Mouse (Mus musculus) liver, embryonic 15.5 days (tissue): ENCODE measurements around the gene Kcnk13. TPM values are rescaled to one million over a fixed set of nuclear protein-coding genes. Genes with fewer than 3 reads are reported as not detected.

Source experiments
- ATAC-seq: fragments of 200-750 bp; cut with Nextera tagmentation; 2 replicates; pipeline ENCODE4 v1.8.0; 2017; ENCODE audit warnings: moderate number of reproducible peaks, mild to moderate bottlenecking, moderate library complexity; ENCODE audit not compliant: insufficient read depth
- H3K27ac ChIP-seq: fragments of 300-500 bp; sonication (generic); replicated peaks from 2 replicates; pipeline ENCODE4 v1.5.1; 2015; ENCODE audit warnings: mild to moderate bottlenecking, inconsistent platforms
- H3K27me3 ChIP-seq: fragments of 300-500 bp; sonication (generic); 2 replicates; pipeline ENCODE4 v1.6.1; 2015; ENCODE audit warnings: mild to moderate bottlenecking, inconsistent platforms
- H3K36me3 ChIP-seq: fragments of 300-500 bp; sonication (generic); replicated peaks from 2 replicates; pipeline ENCODE4 v1.6.1; 2015; ENCODE audit warnings: moderate library complexity, mild to moderate bottlenecking, inconsistent platforms
- H3K4me1 ChIP-seq: fragments of 300-500 bp; sonication (generic); replicated peaks from 2 replicates; pipeline ENCODE4 v1.6.1; 2015; ENCODE audit warnings: inconsistent platforms
- H3K4me2 ChIP-seq: fragments of 300-500 bp; sonication (generic); 2 replicates; pipeline ENCODE4 v1.6.1; 2015; ENCODE audit warnings: moderate library complexity, mild to moderate bottlenecking, inconsistent platforms
- H3K4me3 ChIP-seq: fragments of 300-500 bp; sonication (generic); replicated peaks from 2 replicates; pipeline ENCODE4 v1.5.1; 2015; ENCODE audit warnings: mild to moderate bottlenecking, inconsistent platforms
- H3K9ac ChIP-seq: fragments of 300-500 bp; sonication (generic); 2 replicates; pipeline ENCODE4 v1.6.1; 2015; ENCODE audit warnings: moderate library complexity, mild to moderate bottlenecking, inconsistent platforms
- H3K9me3 ChIP-seq: fragments of 300-500 bp; sonication (generic); replicated peaks from 2 replicates; pipeline ENCODE4 v1.6.1; 2016; ENCODE audit warnings: inconsistent platforms
- WGBS: fragments of 180-500 bp; shearing (Covaris S2); methylation state at CpG from one replicate; pipeline ENCODE4 v1.1.7; 2015; ENCODE audit warnings: mixed read lengths; ENCODE audit not compliant: insufficient replicate concordance; 5-methylcytosine and 5-hydroxymethylcytosine counted together
- polyA plus RNA-seq: library from polyadenylated mRNA; unstranded; fragments of >200 nt; fragmentation: Nextera tagmentation; extraction: Ambion mirVana; gene quantifications from 2 replicates; pipeline ENCODE4 v1.2.1, GENCODE M21; 2015

The Kcnk13 gene
- polyA plus RNA-seq, 1 experiment from 2014 or later, result 0.79 TPM

GRCm38 (mm10) chr12:99995951-99996350 lies 31.7 kb downstream of the Kcnk13 start:
- 65% methylated on average over 5 of the region's 5 CpGs for WGBS
- no peak overlapping the region for H3K4me2 ChIP-seq
- H3K9me3 ChIP-seq, result no peaks in the 10 kb centered on the region
- H3K4me3 ChIP-seq, result no peak overlapping the region
- H3K27ac ChIP-seq, result no peak overlapping the region
- no peaks in the 10 kb centered on the region for H3K36me3 ChIP-seq
- H3K4me1 ChIP-seq, result no peaks in the 10 kb centered on the region
- ATAC-seq, result no peak
- no peak overlapping the region for H3K9ac ChIP-seq
- H3K27me3 ChIP-seq, result no peaks in the 10 kb centered on the region

DNA sequence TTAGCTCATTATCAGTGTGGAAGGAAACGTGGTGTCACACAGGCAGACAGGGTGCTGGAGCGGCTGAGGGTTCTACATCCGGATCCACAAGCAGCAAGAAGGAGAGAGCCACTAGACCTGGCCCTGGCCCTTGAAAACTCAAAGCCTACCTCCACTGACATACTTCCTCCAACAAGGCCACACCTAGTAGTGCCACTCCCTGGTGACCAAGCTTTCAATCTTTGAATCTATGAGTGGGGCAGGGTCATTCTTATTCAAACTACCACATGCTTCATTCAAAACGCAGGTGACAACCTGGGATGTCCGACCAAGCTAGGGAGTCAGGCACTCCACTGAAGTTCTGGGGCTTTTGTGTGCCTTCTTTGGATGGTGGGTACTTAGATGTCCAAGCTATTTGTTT lies 35.4 kb downstream of the Kcnk13 start:
- H3K9me3 ChIP-seq, result no peaks in the 10 kb centered on the region
- 56% methylated on average over 5 of the region's 5 CpGs for WGBS
- no peaks in the 10 kb centered on the region for H3K27me3 ChIP-seq
- H3K9ac ChIP-seq, result no peak overlapping the region
- no peak overlapping the region for H3K27ac ChIP-seq
- no peak overlapping the region for H3K4me2 ChIP-seq
- no peaks in the 10 kb centered on the region for H3K36me3 ChIP-seq
- ATAC-seq, result no peak
- H3K4me3 ChIP-seq, result no peak overlapping the region
- no peaks in the 10 kb centered on the region for H3K4me1 ChIP-seq

- H3K36me3 ChIP-seq, result no peaks in the 10 kb centered on the region
- no peak overlapping the region for H3K9ac ChIP-seq
- no peak overlapping the region for H3K27ac ChIP-seq
- no peaks in the 10 kb centered on the region for H3K4me1 ChIP-seq
- H3K9me3 ChIP-seq, result no peaks in the 10 kb centered on the region
- H3K4me3 ChIP-seq, result no peak overlapping the region
- no peak for ATAC-seq
- WGBS, result 65% methylated on average over 7 of the region's 7 CpGs
- no peaks in the 10 kb centered on the region for H3K27me3 ChIP-seq
- no peak overlapping the region for H3K4me2 ChIP-seq
These were observed 36.1 kb downstream of the Kcnk13 start for GRCm38 (mm10) chr12:100000381-100000780.

- Histone ChIP-seq H3K27ac (no peak overlapping the region), H3K9ac (no peak overlapping the region), H3K4me1 (no peaks in the 10 kb centered on the region), H3K4me3 (no peak overlapping the region), H3K36me3 (no peaks in the 10 kb centered on the region), H3K4me2 (no peak overlapping the region), H3K9me3 (no peaks in the 10 kb centered on the region), H3K27me3 (no peaks in the 10 kb centered on the region)
- ATAC-seq, result no peak
- 57% methylated on average over 3 of the region's 3 CpGs for WGBS
These were observed 36.9 kb downstream of the Kcnk13 start for GRCm38 (mm10) chr12:100001246-100001645.

DNA sequence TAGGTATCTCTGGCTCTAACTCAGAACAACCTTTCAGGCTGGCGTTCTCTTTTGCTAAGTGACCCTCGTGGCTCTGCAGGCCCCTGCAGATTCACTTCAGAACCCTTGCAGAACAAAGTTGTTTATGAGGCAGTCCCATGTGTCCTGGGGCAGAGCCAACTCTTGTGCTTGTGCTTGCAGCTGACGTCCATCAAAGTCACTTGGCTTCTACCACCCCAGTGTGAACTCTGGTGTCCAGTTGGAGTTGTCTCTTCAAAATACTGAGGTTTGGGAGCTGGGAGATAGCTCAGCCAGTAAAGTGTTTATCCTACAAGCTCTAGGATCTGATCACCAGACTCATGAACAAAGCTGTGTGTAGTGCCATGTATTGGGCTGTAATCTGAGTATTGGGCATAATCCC lies 37.6 kb downstream of the Kcnk13 start:
- WGBS, result 59% methylated on average over 3 of the region's 3 CpGs
- no peak for ATAC-seq
- H3K4me1 ChIP-seq, result no peaks in the 10 kb centered on the region
- no peak overlapping the region for H3K27ac ChIP-seq
- no peaks in the 10 kb centered on the region for H3K36me3 ChIP-seq
- no peak overlapping the region for H3K9ac ChIP-seq
- no peaks in the 10 kb centered on the region for H3K9me3 ChIP-seq
- no peaks in the 10 kb centered on the region for H3K27me3 ChIP-seq
- H3K4me3 ChIP-seq, result no peak overlapping the region
- H3K4me2 ChIP-seq, result no peak overlapping the region

DNA sequence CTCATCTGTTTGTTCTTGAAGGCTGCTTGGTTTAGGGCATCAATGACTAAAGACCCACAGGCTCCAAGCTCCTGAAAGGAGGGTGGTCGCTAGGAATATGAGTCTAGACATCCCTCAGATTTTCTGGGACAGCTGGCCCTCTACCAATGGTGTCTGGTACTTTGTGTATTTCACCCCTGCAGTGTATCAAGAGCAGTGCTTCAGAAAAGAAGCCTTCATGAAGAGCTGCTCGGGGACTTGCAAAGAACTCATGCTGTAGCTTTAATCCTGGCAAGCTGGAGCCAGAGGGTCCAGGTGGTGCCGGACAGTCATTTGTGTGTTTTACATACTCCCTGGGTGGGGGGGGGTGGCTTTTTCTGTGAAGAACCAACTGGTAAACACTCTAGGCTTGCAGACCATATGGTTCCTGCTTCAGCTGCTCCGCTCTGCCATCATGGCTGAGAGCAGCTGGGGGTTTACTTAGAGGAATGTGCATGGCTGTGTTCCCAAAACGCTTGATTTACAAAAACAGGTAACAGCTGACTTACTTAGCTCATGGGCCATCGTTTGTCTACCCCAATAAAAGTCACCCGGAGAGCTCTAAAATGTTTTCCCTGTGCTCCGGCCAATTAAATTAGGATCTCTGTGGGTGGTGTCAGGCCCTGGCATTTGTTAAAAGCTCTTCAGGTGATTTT lies 38.8 kb downstream of the Kcnk13 start:
- Histone ChIP-seq H3K4me2 (no peak overlapping the region), H3K9ac (no peak overlapping the region), H3K36me3 (no peaks in the 10 kb centered on the region), H3K27me3 (no peaks in the 10 kb centered on the region), H3K27ac (no peak overlapping the region), H3K4me3 (no peak overlapping the region), H3K9me3 (no peaks in the 10 kb centered on the region), H3K4me1 (no peaks in the 10 kb centered on the region)
- ATAC-seq, result no peak
- 47% methylated on average over 8 of the region's 8 CpGs for WGBS

GRCm38 (mm10) chr12:100005285-100005684 lies 41.0 kb downstream of the Kcnk13 start:
- H3K27me3 ChIP-seq, result no peaks in the 10 kb centered on the region
- 38% methylated on average over 5 of the region's 5 CpGs for WGBS

DNA sequence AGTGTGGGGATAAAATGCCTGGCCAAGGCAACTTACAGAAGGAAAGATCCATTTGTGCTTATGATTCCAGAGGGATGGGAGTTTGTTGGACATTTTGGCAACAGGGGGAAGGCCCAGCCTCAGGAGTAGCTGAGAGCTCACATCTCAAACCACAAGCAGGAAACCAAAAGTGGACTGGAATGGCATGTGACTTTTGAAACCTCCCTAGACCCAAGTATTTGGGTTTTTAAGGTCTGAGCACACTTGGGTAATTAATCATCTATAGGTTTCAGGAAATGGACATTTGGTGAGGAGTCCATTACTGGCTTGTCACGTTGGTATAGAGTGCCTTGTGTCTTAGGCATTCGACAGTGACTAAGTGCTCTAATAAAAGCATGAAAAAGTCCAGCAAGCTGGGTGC lies 42.4 kb downstream of the Kcnk13 start:
- Histone ChIP-seq H3K27me3 (no peaks in the 10 kb centered on the region), H3K4me2 (no peak overlapping the region), H3K9me3 (no peaks in the 10 kb centered on the region), H3K36me3 (no peaks in the 10 kb centered on the region), H3K27ac (no peak overlapping the region), H3K4me3 (no peak overlapping the region), H3K9ac (no peak overlapping the region), H3K4me1 (no peaks in the 10 kb centered on the region)
- 33% methylated on average over 2 of the region's 2 CpGs for WGBS
- ATAC-seq, result no peak

More at GRCm38 (mm10) chr12:100005285-100005684, 41.0 kb downstream of the Kcnk13 start:
- Histone ChIP-seq H3K36me3 (no peaks in the 10 kb centered on the region), H3K4me2 (no peak overlapping the region), H3K4me3 (no peak overlapping the region), H3K27ac (no peak overlapping the region), H3K9me3 (no peaks in the 10 kb centered on the region), H3K9ac (no peak overlapping the region), H3K4me1 (no peaks in the 10 kb centered on the region)
- ATAC-seq, result no peak

- Histone ChIP-seq H3K27ac (no peak overlapping the region), H3K4me2 (no peak overlapping the region), H3K36me3 (no peaks in the 10 kb centered on the region), H3K9ac (no peak overlapping the region), H3K9me3 (no peaks in the 10 kb centered on the region), H3K27me3 (no peaks in the 10 kb centered on the region), H3K4me3 (no peak overlapping the region), H3K4me1 (no peaks in the 10 kb centered on the region)
- WGBS, result 61% methylated on average over 3 of the region's 3 CpGs
- ATAC-seq, result no peak
These were observed 48.5 kb downstream of the Kcnk13 start for GRCm38 (mm10) chr12:100012839-100013238.

- Histone ChIP-seq H3K36me3 (no peaks in the 10 kb centered on the region), H3K4me2 (no peak overlapping the region), H3K9ac (no peak overlapping the region), H3K27me3 (no peaks in the 10 kb centered on the region), H3K27ac (no peak overlapping the region), H3K4me3 (no peak overlapping the region), H3K9me3 (no peaks in the 10 kb centered on the region), H3K4me1 (no peaks in the 10 kb centered on the region)
- WGBS, result 67% methylated on average over 5 of the region's 5 CpGs
- no peak for ATAC-seq
These were observed 50.8 kb downstream of the Kcnk13 start for GRCm38 (mm10) chr12:100015146-100015545.

- Histone ChIP-seq H3K4me1 (no peaks in the 10 kb centered on the region), H3K36me3 (no peaks in the 10 kb centered on the region), H3K4me2 (no peak overlapping the region), H3K27me3 (no peaks in the 10 kb centered on the region), H3K9ac (no peak overlapping the region), H3K4me3 (no peak overlapping the region), H3K27ac (no peak overlapping the region), H3K9me3 (no peaks in the 10 kb centered on the region)
- 70% methylated on average over 6 of the region's 6 CpGs for WGBS
- ATAC-seq, result no peak
These were observed 53.4 kb downstream of the Kcnk13 start for GRCm38 (mm10) chr12:100017709-100018108.

DNA sequence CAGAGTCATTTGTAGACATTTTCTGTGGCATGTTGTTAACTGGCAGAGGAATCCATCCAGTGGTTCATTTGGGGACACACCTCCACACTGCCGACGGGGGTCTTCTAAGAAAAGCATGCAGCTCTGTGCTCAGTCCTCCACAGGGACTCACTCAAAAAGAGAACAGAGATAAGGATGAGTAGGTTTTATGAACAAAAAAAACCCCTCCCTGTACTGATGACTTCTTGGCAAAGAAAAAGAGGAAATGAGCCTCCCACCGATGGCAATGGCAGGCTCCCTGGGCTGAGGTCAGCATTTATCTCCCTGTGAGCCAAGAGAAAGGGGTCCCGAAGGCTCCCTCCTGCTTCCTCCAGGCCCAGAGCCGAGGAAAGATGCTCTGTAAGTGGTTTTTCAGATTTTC lies 58.2 kb downstream of the Kcnk13 start:
- WGBS, result 29% methylated on average over 5 of the region's 5 CpGs
- no peaks in the 10 kb centered on the region for H3K27me3 ChIP-seq
- H3K27ac ChIP-seq, result no peak overlapping the region
- ATAC-seq, result no peak
- no peak overlapping the region for H3K4me2 ChIP-seq
- no peaks in the 10 kb centered on the region for H3K36me3 ChIP-seq
- H3K9me3 ChIP-seq, result no peaks in the 10 kb centered on the region
- H3K9ac ChIP-seq, result no peak overlapping the region
- no peaks in the 10 kb centered on the region for H3K4me1 ChIP-seq
- no peak overlapping the region for H3K4me3 ChIP-seq
